In the genomic region with DNA sequence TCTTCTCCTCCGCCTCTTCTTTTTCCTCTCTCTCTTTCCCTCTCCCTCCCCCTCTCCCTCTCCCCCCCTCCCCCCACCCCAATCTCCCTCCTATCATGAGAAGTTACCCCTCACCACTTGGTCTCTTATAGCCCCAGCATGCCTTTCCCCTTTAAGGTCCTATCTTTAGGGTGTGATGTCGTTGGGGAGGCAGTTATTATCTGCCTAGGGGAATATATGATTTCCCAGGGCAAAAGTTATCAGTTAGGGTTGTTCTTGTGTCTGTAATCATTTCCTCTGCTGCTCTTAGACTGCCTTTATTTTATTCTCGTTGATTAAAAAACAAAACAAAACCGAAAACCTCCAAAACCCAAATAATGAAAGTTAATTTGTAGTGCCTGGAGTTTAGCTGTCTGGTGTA, we compare ENCODE assay signal across 15 mouse cellular contexts.
"Had no signal": no experiment of that assay in that cellular context is flagged by ENCODE, and none has a peak within 500 bp of the region (broad histone marks: within the 10 kb centered on the region; RNA-seq: fewer than 3 reads in every experiment).

No protein-coding gene starts in this region.

- H3K4me3 ChIP-seq: neural tube, embryonic 13.5 days; neural tube, embryonic 15.5 days; stomach, embryonic 15.5 days had no signal

- H3K36me3 ChIP-seq: neural tube, embryonic 13.5 days; neural tube, embryonic 15.5 days; stomach, embryonic 15.5 days had no signal

- H3K4me1 ChIP-seq: neural tube, embryonic 13.5 days; stomach, embryonic 15.5 days had no signal

- DNase-seq: retina, postnatal 1 day; right cerebral cortex, adult 18-20 months; right cerebral cortex, postnatal 14 days; right cerebral cortex, postnatal 25 days; right cerebral cortex, postnatal 4 days; spleen, adult 18-20 months; thymus, adult 18-20 months; thymus, adult 2 months; thymus, postnatal 14 days; thymus, postnatal 25 days; thymus, postnatal 36 days; thymus, postnatal 4 days had no signal

- H3K9ac ChIP-seq: neural tube, embryonic 13.5 days; neural tube, embryonic 15.5 days; stomach, embryonic 15.5 days had no signal

- H3K27ac ChIP-seq: neural tube, embryonic 13.5 days; neural tube, embryonic 15.5 days; stomach, embryonic 15.5 days had no signal

- H3K27me3 ChIP-seq: neural tube, embryonic 13.5 days; neural tube, embryonic 15.5 days; stomach, embryonic 15.5 days had no signal

- H3K9me3 ChIP-seq: neural tube, embryonic 13.5 days; neural tube, embryonic 15.5 days; stomach, embryonic 15.5 days had no signal
